Mouse (Mus musculus): ENCODE measurements around the gene Tas1r3.

The Tas1r3 gene

GRCm38 (mm10) chr4:155840076-155841002 lies 22.8 kb downstream of the Tas1r3 start:
- no peak for DNase-seq

- DNase-seq, result peak; percentile 61
These were observed 23.7 kb downstream of the Tas1r3 start, which contains the start of gene Mxra8 for GRCm38 (mm10) chr4:155839483-155839910. Gene Mxra8, plus strand, starts transcription at chr4:155839680.

GRCm38 (mm10) chr4:155838187-155839153 lies 24.7 kb downstream of the Tas1r3 start:
- DNase-seq, result no peak

- DNase-seq, result no peak
These were observed 25.7 kb downstream of the Tas1r3 start for GRCm38 (mm10) chr4:155837404-155838010.

- DNase-seq, result peak; percentile 89
These were observed 29.3 kb downstream of the Tas1r3 start for GRCm38 (mm10) chr4:155833836-155834235.

GRCm38 (mm10) chr4:155833234-155833633 lies 29.9 kb downstream of the Tas1r3 start:
- no peak for DNase-seq

- no peak for DNase-seq
These were observed 30.8 kb downstream of the Tas1r3 start for GRCm38 (mm10) chr4:155832321-155832720.

GRCm38 (mm10) chr4:155831831-155832230 lies 31.3 kb downstream of the Tas1r3 start:
- no peak for DNase-seq

GRCm38 (mm10) chr4:155831205-155831766 lies 31.9 kb downstream of the Tas1r3 start, which contains the start of gene Aurkaip1:
Gene Aurkaip1, plus strand, starts transcription at chr4:155831272.
- DNase-seq, result peak; percentile 98

GRCm38 (mm10) chr4:155830596-155830995 lies 32.6 kb downstream of the Tas1r3 start:
- DNase-seq, result no peak

- no peak for DNase-seq
These were observed 33.3 kb downstream of the Tas1r3 start for GRCm38 (mm10) chr4:155829866-155830265.

- DNase-seq, result no peak
These were observed 39.7 kb downstream of the Tas1r3 start for GRCm38 (mm10) chr4:155823443-155823842.

- peak; percentile 48 for DNase-seq
These were observed 42.1 kb downstream of the Tas1r3 start for GRCm38 (mm10) chr4:155821025-155821424.

- no peak for DNase-seq
These were observed 45.6 kb downstream of the Tas1r3 start for GRCm38 (mm10) chr4:155817533-155817932.

GRCm38 (mm10) chr4:155812665-155813181 lies 50.4 kb downstream of the Tas1r3 start:
- DNase-seq, result peak; percentile 64

- peak; percentile 98 for DNase-seq
These were observed 51.1 kb downstream of the Tas1r3 start, which contains the start of gene Ccnl2 for GRCm38 (mm10) chr4:155811929-155812664. Gene Ccnl2, plus strand, starts transcription at chr4:155812489.
